Mouse (Mus musculus) limb, embryonic 10.5 days (tissue): ENCODE measurements around the gene Sectm1a. TPM values are rescaled to one million over a fixed set of nuclear protein-coding genes. Genes with fewer than 3 reads are reported as not detected.

Experiments used
- DNase-seq: peaks from one replicate; pipeline ENCODE4 v3.0.0-alpha.2; 2017; ENCODE audit warnings: low spot score
- H3K27ac ChIP-seq: fragments of 300-500 bp; sonication (generic); 2 replicates; pipeline ENCODE4 v1.5.1; 2016; ENCODE audit warnings: mild to moderate bottlenecking
- H3K27me3 ChIP-seq: fragments of 300-500 bp; sonication (generic); 2 replicates; pipeline ENCODE4 v1.6.1; 2016; ENCODE audit warnings: low read depth, mild to moderate bottlenecking; ENCODE audit not compliant: poor library complexity, severe bottlenecking
- H3K36me3 ChIP-seq: fragments of 300-500 bp; sonication (generic); 2 replicates; pipeline ENCODE4 v1.6.1; 2016; ENCODE audit warnings: mild to moderate bottlenecking, moderate library complexity
- H3K4me1 ChIP-seq: fragments of 300-500 bp; sonication (generic); 2 replicates; pipeline ENCODE4 v1.6.1; 2016
- H3K4me3 ChIP-seq: fragments of 300-500 bp; sonication (generic); 2 replicates; pipeline ENCODE4 v1.5.1; 2016; ENCODE audit warnings: mild to moderate bottlenecking, moderate library complexity
- H3K9me3 ChIP-seq: fragments of 300-500 bp; sonication (generic); replicated peaks from 2 replicates; pipeline ENCODE4 v1.6.1; 2016; ENCODE audit warnings: mild to moderate bottlenecking
- WGBS: fragments of 180-500 bp; shearing (Covaris S2); methylation state at CpG from one replicate; pipeline ENCODE4 v1.1.7; 2016; 5-methylcytosine and 5-hydroxymethylcytosine counted together
- polyA plus RNA-seq: library from polyadenylated mRNA; unstranded; fragments of >200 nt; fragmentation: Nextera tagmentation; extraction: Ambion mirVana; gene quantifications from 2 replicates; pipeline ENCODE4 v1.2.1, GENCODE M21; 2016

Gene Sectm1a
- polyA plus RNA-seq, 1 experiment from 2014 or later: not detected

DNA sequence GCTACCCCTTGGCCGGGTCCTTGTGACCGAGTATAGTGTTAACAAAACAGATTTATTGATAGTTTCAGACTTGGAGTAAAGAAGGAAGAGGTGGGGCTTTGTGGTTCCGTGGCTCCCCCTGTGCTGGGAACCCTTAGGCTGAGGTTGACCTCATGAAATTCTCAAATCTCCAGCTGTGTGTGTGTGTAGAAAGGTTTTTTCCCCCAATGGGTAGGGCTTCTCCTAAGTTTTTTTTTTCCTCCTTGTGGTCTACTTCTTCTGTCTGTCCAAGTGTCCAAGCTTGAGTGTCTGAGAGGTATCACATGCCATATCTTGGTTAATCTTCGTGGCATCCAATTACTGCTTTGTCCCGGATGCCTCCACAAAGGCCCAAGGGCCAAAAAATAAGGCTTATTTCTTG is 47.9 kb downstream of the Sectm1a start:
- Histone ChIP-seq H3K9me3 (no peaks in the 10 kb centered on the region), H3K4me3 (no peak overlapping the region), H3K27me3 (no peaks in the 10 kb centered on the region), H3K36me3 (no peaks in the 10 kb centered on the region), H3K4me1 (no peaks in the 10 kb centered on the region), H3K27ac (no peak overlapping the region)
- 86% methylated on average over 5 of the region's 5 CpGs for WGBS
- DNase-seq: no peak

- Histone ChIP-seq H3K9me3 (no peaks in the 10 kb centered on the region), H3K4me1 (no peaks in the 10 kb centered on the region), H3K27me3 (no peaks in the 10 kb centered on the region), H3K4me3 (no peak overlapping the region), H3K36me3 (no peaks in the 10 kb centered on the region), H3K27ac (no peak overlapping the region)
- no peak for DNase-seq
- 91% methylated on average over 7 of the region's 7 CpGs for WGBS
These were observed 53.8 kb downstream of the Sectm1a start for GRCm38 (mm10) chr11:121027259-121027658.

GRCm38 (mm10) chr11:121024163-121024562 is 56.9 kb downstream of the Sectm1a start:
- Histone ChIP-seq H3K27me3 (no peaks in the 10 kb centered on the region), H3K27ac (no peak overlapping the region), H3K36me3 (no peaks in the 10 kb centered on the region), H3K4me1 (no peaks in the 10 kb centered on the region), H3K9me3 (no peaks in the 10 kb centered on the region), H3K4me3 (no peak overlapping the region)
- WGBS: 77% methylated on average over 6 of the region's 6 CpGs
- no peak for DNase-seq

- Histone ChIP-seq H3K4me3 (no peak overlapping the region), H3K4me1 (peaks cover 6% of the 10 kb centered on the region; the same call in 1 of the 2 replicates), H3K9me3 (no peaks in the 10 kb centered on the region), H3K27me3 (0 out of 2 replicates have a peak, but pooled peaks cover 4% of the 10 kb centered on the region), H3K36me3 (no peaks in the 10 kb centered on the region), H3K27ac (no peak overlapping the region)
- WGBS: 80% methylated on average over 5 of the region's 5 CpGs
- no peak for DNase-seq
These were observed 61.5 kb downstream of the Sectm1a start for GRCm38 (mm10) chr11:121019501-121019900.

- 41% methylated on average over 3 of the region's 3 CpGs for WGBS
These were observed 63.3 kb downstream of the Sectm1a start for GRCm38 (mm10) chr11:121017703-121018102.

More at GRCm38 (mm10) chr11:121017703-121018102, 63.3 kb downstream of the Sectm1a start:
- no peak overlapping the region for H3K27ac ChIP-seq
- H3K4me1 ChIP-seq: peaks cover 6% of the 10 kb centered on the region; the same call in 1 of the 2 replicates
- 0 out of 2 replicates have a peak, but pooled peaks cover 4% of the 10 kb centered on the region for H3K27me3 ChIP-seq
- no peaks in the 10 kb centered on the region for H3K9me3 ChIP-seq
- peak; percentile 72 for DNase-seq
- H3K4me3 ChIP-seq: no peak overlapping the region
- H3K36me3 ChIP-seq: no peaks in the 10 kb centered on the region

Other genes with a start within 250 kb of the Sectm1a start
- 7.0 and 7.2 TPM in 2 replicates for gene Ccdc57, start 148.3 kb downstream of the Sectm1a start, polyA plus RNA-seq
- gene Slc16a3, start 132.7 kb downstream of the Sectm1a start, polyA plus RNA-seq: 119 and 165 TPM in 2 replicates
- gene Csnk1d, start 89.9 kb downstream of the Sectm1a start, polyA plus RNA-seq: 126 and 136 TPM in 2 replicates
- not detected in 2 replicates for gene Cd7, start 41.8 kb downstream of the Sectm1a start, polyA plus RNA-seq
- not detected in 2 replicates for gene Sectm1b, start 17.7 kb downstream of the Sectm1a start, polyA plus RNA-seq
- gene Tex19.2, start 37.5 kb upstream of the Sectm1a start, polyA plus RNA-seq: not detected in 2 replicates
- 0.09 TPM in 1 of 2 replicates, not detected in the other for gene Tex19.1, start 64.9 kb upstream of the Sectm1a start, polyA plus RNA-seq
- 0.11 TPM in 1 of 2 replicates, not detected in the other for gene Uts2r, start 79.1 kb upstream of the Sectm1a start, polyA plus RNA-seq
- 5.7 and 9.0 TPM in 2 replicates for gene Hexdc, start 123.2 kb upstream of the Sectm1a start, polyA plus RNA-seq
- gene Ogfod3, start 123.5 kb upstream of the Sectm1a start, polyA plus RNA-seq: 17.0 and 19.1 TPM in 2 replicates
- 29.4 and 33.8 TPM in 2 replicates for gene Cybc1, start 148.1 kb upstream of the Sectm1a start, polyA plus RNA-seq
- gene Narf, start 156.0 kb upstream of the Sectm1a start, polyA plus RNA-seq: 40.8 and 60.4 TPM in 2 replicates
- 11.0 and 11.1 TPM in 2 replicates for gene Foxk2, start 178.8 kb upstream of the Sectm1a start, polyA plus RNA-seq